Comparison of ENCODE assay signal across 1 mouse cellular context in the genomic region with DNA sequence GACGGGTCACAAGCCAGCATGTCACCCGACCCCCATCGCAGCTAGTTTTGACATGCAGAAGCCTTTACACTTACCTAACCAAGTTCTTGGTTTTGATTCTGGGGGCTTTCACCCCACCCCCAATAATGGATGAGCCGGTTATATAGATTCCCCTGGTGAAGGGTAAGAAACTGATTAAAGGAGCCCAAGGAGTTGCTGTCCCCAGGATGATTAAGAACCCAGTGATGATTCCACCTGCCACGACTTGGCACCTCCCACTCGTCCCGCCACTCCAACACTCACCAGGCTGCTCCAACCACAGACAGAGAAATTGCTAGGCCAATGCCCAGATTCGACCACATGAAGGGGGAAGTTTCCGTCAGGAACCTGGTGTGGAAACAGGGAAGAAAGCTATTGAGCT.
TF ChIP-seq lines count a peak whose summit lies in the region.

No protein-coding gene starts in this region.

TF ChIP-seq in CH12.LX, 34 proteins besides CTCF, POLR2A, EP300 and RAD21:
- TF ChIP-seq JUND (conservative IDR thresholded peaks at IDR 0.05; ENCODE audit: low read depth, low read length) (no peak), ZKSCAN1 (IDR thresholded peaks at IDR 0.05; ENCODE audit: borderline replicate concordance, low read depth, low read length) (no peak), TBP (conservative IDR thresholded peaks at IDR 0.05; ENCODE audit: low read depth, low read length) (no peak), ZNF384 (IDR thresholded peaks at IDR 0.05; ENCODE audit: low read depth, low read length) (no peak), SIN3A (IDR thresholded peaks at IDR 0.05; ENCODE audit: low read length) (no peak)
